Mouse (Mus musculus): ENCODE measurements around the gene Kcnj12. TPM values are rescaled to one million over a fixed set of nuclear protein-coding genes. Genes with fewer than 3 reads are reported as not detected.

Kcnj12 gene
- total RNA-seq, 2 experiments from 2014 or later: 56.1 to 69.0 TPM

DNA sequence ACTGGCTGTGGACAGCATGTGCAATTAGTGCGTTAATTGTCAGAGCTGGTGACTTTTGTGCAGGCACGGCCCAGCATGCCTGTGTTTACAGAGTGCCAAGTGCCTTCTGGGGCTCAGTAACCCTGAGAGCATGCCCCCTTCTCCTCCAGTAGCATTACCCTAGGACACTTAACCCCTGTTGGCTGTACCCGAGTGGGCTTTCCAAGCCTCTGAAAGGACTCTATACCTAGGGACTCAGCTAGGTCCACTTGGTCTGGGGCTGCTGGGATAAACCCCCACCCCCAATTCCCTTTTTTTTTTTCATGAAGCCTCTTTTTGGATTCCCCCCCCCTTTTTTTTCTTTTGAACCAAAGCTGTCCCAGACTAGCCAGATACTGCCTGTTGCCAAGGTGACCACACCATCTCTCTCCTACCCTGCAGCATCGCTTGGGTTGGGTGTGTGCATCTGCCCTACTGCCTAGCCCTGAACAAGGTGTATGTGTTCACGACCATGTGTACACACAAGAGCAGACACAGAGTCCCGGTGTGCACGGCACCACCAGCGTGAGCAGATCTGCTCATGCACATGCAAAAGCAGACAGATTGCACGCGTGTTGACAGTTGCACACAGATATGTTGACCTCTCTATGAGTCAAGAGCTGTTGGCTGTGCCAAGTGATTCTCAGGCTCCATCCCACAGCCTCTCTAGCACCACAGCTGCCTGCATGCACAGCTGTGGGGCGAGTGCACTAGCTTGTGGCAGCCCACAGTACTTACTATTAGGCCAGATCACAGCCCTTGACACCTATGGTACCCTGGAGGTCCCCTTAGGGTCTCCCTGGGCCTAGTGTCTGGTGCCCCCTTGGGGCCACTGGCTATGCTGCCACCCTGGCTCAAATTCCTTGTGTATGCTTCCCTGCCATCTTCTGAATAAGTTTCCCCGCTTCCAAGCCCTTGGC lies 21.0 kb downstream of the Kcnj12 start:
- DNase-seq: peak in 1 of 2 experiments; percentile 16
- intact Hi-C loops (cut with DNase I): loop anchor here (5.0 kb wide), 1 partner anchor 91 kb away; no protein-coding TSS in a partner anchor

DNA sequence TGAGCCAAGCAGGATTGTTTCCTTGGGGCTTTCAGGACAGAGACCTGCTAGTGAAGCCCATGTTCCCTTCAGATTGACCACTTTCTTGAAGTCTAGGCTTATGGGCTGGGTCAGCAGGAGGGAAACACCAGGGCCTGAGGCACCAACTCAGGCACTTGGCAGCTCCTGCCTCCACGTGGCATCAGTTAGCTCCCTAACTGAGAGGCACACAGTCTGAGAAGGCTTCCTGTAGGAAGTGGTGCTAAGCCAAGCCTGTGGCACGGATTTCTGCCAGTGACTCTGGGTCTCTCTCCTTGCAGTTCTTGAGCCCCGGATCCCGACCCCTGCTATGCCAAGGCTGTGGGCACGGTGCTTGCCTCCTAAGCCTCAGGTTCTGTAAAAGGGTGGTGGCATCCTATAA lies 22.4 kb downstream of the Kcnj12 start:
- intact Hi-C loops (cut with DNase I): loop anchor here (5.0 kb wide), 1 partner anchor 92 kb away; no protein-coding TSS in a partner anchor
- DNase-seq: peak in 1 of 2 experiments; percentile 10

DNA sequence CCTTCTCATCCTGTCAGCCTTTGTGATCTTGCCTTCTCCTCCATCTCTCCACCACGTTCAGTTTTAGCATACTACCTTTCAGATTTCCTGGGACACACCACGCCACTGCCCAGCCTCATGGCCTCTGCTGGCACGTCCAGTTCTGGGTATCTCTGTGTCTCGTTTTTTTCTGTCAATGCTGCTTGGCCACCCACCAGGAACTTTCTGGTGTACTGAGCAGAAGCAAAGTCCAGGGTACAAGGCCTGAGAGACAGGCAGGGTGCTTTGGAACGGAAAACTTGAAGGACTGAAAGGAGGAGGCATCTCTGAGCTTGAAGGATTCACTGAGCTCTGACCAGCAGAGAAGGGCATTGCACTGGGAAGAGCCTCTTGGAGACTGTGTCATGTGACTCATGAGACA lies 25.1 kb downstream of the Kcnj12 start:
- DNase-seq: peak in 1 of 2 experiments; percentile 9
- intact Hi-C loops (cut with DNase I): no loop called here

DNA sequence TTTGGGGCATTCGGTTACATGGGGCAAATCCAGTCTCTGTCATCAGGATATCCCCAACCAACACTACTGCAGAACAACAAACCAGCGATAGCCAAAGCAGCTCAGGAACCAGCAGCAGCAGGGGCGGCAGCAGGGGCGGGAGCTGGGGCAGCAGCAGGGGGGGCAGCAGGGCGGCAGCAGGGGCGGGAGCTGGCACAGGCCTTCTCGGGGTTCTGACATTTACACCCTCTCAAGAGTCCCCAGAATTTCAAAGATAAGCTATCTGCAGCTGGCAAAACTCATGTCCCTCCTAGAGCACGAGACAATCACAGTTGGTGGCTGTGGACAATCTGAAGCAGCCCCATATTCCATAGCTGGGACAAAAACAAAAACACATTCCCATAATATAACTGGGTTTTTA lies 28.8 kb downstream of the Kcnj12 start:
- intact Hi-C loops (cut with DNase I): no loop called here
- DNase-seq: no peak

DNA sequence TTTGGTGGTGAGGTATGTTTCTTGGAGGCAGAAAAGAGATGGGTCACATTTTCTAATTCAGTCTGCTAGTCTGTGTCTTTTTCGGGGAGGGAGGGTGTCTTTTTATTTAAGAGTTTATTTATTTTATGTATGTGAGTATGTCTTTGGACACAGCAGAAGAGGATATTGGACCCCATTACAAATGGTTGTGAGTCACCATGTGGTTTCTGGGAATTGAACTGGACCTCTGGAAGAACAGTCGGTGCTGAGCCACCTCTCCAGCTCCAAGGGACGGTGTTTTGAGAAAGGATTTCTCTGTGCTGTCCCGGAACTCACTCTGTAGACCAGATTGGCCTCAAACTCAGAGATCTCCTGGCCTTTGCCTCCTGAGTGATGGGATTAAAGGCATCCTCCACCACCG lies 34.5 kb downstream of the Kcnj12 start:
- DNase-seq: no peak
- intact Hi-C loops (cut with DNase I): no loop called here

DNA sequence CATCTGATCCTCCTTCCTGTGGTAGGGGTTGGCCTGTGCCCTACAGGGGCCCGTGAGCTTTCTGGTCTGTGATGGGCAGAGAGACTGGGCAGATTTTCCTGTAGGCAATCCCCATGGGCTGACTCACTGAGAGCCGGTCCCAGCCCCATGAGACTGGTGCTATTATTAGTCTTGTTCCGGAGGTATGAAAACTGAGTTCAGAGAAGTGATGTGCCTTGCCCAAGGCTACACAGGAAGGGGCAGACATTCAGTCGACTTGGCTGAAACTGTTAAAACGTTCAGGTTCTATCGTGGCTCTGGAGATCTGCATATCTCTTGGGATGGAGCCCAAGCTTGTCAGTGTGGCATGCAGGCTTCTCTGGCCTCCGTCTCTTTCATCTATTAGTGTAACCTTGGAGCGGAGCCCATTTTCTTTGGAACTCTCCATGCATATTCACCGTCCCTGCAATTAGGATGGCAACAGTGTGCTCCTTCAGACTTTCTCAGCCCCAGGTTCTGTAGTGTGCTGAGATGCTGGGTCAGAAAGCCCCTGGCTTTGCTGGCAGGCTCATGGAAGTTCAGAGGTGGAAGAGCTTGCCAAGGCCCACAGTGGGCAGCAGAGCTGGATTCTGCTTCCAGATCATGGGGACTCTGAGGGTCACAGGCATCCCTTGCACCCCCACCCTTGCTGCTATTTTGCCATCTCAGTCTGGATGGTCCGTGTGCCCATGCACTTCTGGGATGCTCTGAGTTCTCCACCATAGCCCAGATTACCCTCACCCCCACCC lies 37.5 kb downstream of the Kcnj12 start:
- intact Hi-C loops (cut with DNase I): no loop called here
- DNase-seq: peak in 1 of 2 experiments; percentile 37

DNA sequence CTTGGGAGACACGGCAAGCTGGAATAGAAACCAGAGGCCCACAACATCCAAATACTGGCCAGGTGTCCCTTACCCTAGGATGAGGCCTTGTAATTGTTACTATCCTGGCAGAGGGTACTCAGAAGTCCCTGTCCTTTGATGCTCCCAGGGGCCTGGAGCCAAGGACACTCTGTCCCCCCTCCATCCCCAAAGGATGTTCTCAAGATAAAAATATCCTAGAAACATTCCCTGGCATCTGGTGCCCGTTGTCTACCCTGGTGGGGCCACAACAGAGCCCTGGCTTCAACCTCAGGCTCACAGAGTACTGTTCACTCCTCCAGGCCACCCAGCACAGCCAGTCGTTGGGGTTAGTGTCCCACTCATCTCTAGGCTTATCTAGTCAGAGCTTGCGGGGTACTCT lies 38.3 kb downstream of the Kcnj12 start:
- intact Hi-C loops (cut with DNase I): no loop called here
- peak in 1 of 2 experiments; percentile 48 for DNase-seq

DNA sequence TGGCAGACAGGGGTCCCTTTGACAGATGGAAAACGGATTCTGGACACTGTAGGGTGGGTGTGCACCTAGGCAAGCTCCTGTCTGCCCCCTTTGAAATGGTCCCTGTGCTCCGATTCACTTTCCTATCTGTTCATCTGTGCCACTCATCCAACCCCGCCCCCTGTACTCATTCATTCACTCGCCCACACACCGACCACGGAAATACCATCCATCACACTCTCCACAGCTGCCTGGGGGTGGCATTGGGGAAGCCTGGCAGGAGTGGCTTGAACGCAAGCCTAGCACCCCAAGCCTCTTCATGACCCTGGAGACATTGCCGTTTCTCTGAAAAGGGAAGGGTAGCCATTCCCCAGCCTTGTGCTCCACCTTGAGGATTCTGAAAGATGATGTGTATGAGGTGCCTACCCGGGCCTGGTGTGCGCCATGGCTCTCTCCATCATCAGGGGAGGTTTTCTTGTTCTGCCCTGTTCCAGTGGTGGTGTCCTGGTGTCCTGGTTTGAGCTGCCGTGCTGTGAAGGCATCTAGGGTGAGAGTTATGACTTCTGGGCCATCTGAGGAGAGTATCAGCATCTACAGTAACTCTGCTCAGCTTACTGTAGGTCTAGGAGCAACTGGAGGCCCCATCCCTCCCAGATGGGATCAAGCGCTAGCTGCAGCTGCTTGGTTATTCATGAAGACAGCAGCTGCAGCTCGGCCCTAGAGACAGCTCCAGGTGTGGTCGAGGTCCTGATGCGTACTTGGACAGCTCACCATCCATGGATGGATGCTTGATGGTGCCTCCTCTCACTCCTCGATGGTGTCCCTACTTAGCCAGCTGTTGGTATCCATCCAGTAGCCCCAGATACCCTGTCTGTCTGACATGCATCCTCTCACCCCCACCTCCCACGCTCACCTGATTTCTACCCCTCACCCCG lies 40.4 kb downstream of the Kcnj12 start:
- DNase-seq: no peak
- intact Hi-C loops (cut with DNase I): no loop called here

DNA sequence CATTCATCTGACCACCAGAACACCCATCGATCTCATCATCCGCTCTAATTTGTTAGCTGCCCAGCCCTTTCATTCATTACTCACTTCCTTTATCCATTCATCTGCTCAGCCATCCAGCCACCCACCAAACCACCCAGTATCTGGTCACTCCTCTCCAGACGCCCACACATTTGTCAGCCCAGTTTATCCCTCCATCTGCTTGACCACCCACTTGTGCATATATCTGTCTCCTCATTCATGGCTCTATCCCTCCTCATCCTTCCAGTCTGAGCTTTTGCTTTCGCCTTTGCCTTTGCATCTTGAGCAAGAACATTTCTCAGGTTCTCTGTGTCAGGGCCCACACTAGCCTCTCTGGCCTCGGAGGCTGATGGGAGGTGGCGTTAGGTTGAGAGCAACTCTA lies 41.1 kb downstream of the Kcnj12 start:
- DNase-seq: no peak
- intact Hi-C loops (cut with DNase I): no loop called here

DNA sequence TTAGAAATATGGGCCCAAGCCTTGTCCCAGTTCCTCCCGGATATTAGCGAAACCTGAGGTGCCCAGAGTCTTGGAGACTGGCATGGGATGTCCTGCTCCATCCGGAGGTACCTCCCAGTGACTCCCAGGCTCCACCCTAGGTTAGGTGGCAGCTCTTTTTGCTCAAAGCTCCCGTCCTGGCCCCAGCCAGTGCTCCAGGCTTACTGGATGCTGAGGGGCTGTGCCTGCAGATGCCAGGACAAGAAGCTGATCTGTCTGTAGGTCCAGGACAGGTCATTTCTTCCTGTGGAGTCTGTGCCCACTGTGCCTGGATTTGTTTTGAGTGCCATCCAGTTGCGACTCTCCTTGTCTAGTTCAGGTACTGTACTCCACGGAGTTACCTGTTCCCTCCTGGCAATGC lies 43.3 kb downstream of the Kcnj12 start:
- DNase-seq: no peak
- intact Hi-C loops (cut with DNase I): no loop called here

DNA sequence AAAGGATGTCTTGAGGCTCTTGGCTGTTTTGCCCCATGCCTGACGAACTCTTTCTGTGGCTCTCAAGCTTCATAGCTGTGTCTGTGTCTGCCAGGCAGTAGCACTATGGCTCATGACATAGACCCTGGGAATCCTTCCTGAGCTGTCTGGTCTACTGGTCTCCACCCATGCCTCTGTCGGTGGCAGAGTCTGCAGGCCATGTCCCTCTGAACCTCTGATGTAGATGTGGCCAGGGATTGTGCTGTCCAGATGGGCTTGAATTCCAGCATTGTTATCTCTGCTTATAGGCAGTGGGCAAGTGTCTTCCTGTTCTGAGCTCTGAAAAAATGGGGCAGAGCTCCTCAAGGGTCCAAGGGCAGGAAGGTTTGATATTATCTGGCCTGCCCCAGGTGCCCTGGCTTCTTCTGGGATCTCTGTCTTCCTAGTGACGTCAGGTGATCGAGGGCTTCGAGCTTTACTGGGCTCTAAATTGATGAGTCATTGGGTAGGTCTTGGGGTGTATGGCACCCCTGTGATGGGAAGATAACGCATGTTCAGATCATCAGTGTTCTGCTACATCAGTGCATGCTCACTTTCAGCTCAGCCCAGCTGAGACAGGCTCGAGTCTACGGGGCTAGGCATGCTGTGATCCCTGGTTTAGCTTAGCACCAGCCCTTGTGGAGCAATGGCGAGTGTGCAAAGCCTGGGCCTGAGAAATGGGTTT lies 44.9 kb downstream of the Kcnj12 start:
- intact Hi-C loops (cut with DNase I): no loop called here
- no peak for DNase-seq

DNA sequence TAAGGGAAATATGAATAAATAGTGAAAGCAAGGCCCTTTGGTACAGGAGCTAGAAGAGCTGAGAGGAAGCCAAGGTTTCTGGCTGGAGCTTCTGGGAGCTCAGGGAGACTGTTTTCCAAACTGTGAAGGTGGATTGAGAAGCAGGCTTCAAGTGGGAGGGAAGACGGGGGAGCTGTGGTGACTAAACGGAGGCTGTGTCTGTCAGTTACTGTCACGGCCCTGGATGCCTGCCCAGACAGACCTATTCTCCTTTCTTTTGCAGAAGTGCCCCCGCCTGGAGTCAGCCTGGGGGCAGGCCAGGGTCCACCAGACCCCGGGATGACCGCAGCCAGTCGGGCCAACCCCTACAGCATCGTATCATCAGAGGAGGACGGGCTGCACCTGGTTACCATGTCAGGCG lies 46.5 kb downstream of the Kcnj12 start:
- DNase-seq: no peak
- intact Hi-C loops (cut with DNase I): no loop called here

DNA sequence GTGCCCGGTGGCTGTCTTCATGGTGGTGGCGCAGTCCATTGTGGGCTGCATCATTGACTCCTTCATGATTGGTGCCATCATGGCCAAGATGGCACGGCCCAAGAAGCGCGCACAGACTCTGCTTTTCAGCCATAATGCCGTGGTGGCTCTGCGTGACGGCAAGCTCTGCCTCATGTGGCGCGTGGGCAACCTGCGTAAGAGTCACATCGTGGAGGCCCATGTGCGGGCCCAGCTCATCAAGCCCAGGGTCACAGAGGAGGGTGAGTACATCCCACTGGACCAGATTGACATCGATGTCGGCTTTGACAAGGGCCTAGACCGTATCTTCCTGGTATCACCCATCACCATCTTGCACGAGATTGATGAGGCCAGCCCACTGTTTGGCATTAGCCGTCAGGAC lies 47.3 kb downstream of the Kcnj12 start:
- intact Hi-C loops (cut with DNase I): no loop called here
- no peak for DNase-seq

DNA sequence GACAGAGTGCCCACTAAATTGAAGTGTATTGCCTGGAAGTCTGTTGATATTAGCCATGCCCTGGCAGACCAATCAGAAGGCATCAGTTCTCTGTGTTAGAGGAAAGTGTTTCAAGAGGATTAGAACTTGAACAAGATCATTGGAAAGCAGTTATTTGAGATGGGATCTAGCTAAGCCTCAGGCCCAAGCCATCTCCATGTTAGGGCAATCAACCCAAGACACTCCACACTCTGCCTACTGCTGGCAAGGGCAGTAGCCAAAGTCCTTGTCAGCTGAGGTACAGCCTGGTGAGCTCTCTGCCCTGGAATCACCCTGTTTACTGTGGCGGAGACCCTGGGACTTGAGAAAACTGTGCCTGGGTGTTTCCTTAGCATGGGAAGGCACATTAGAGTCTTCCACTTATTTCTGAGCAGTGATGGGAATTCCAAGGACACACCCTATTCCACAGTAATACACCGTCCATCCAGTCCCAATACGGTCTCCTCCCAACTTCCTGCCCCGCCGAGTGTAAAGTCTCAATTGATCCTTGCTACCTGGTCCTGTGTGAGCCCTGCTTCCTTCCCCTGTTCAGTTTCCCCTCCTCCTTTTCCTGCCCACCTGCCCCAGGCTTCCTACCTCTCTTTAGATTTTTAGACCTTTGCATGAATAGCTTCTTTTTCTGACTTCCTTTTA lies 52.4 kb downstream of the Kcnj12 start:
- DNase-seq: no peak
- intact Hi-C loops (cut with DNase I): no loop called here

DNA sequence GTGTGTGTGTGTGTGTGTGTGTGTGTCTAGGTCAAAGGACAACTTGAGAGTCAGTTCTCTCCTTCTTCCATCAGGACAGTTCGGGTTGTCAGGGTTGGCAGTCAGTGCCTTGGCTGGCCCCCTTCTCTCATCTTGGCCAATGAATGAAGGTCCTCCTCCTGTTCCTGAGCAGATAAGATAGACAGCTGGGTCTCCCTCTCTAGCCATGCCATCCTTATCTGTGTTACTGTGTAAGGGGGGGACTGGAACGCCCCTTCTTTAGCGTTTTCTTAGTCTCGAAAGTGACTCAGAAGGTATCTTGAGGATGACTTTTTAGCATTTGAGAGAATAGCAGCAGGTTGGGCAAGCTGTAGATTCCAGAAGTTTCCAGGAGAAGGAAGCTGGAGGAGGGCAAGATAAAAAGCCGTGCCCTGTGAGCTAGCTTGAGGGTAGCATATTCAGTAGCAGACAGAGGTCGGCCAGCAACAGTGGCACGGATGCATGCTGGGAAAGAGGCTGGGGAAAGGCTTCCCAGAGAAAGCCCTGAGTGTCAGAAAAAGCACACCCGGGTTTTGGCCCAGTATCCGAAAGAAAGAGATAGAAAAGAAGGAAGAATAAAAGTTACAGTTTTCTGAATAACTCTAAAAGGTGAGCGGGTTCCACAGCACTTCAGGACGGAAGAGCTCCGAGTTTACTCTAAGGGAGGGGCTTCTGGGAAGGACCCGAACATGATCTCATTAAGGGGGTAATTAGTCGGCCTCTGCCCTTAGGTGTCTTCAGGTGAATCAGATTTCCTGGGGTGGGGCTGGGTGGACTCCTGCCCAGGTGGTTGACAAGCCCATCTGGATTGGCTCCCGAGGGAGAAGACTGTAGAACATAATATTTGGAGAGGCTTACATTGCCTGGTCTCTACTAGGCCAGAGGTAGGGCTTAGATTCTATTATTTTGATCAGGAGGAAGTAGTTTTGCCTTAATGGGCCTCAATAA lies 53.3 kb downstream of the Kcnj12 start:
- DNase-seq: no peak
- intact Hi-C loops (cut with DNase I): no loop called here

DNA sequence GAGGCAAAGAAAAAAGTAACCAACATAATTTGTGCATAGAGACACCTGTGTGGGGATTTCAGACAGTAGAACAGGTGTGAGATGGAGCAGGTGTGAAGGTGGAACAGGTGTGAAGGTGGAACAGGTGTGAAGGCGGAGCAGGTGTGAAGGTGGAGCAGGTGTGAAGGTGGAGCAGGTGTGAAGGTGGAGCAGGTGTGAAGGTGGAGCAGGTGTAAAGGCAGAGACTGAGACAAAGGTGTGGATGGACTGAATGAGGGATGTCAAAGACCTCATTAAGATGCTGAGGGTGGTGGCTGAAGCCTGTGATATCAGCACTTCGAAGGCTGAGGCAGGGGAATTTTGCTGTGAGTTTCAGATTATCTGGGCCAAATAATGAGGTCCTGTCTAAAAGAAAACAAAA lies 59.3 kb downstream of the Kcnj12 start:
- DNase-seq: no peak
- intact Hi-C loops (cut with DNase I): no loop called here

DNA sequence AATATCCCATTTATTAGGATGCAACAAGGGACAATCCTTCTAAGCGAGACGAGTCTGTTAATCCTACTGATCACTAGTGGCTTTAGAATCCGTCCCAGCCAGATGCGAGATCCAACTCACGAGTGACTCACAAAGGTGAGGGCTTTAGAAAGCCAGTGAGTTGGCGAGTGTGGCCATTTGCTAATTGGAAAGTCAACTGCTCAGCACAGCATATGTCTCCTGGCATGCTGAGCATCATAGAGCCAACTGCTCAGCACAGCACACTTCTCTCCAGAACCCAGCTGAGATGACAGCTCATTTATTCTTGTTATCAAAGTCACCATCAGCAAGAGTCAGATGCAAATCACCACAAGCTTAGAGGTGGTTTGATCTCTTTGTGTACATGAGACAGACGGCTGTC lies 67.8 kb downstream of the Kcnj12 start:
- no peak for DNase-seq
- intact Hi-C loops (cut with DNase I): loop anchor here (2.0 kb wide), 1 partner anchor 135 kb away; no protein-coding TSS in a partner anchor

DNA sequence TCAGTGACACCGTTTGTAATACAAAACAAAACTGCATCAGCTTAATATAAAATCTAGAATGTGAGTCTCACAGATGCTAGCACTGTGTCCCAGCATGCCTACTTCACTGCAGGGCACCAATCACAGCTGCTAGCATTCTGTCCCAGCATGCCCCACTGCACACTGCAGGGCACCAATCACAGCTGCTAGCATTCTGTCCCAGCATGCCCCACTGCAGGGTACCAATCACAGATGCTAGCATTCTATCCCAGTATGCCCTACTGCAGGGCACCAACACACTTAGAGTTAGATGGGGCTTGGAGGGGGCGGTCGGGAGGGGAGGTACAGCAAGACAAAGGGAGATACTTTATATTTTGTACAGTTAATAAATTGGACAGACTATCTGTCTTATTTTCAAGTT lies 68.8 kb downstream of the Kcnj12 start:
- intact Hi-C loops (cut with DNase I): loop anchor here (2.0 kb wide), 1 partner anchor 136 kb away; no protein-coding TSS in a partner anchor
- DNase-seq: no peak
